Mouse (Mus musculus) left cerebral cortex, postnatal 36 days (tissue): Measurements from ENCODE around the gene Tom1l2. TPM values are rescaled to one million over a fixed set of nuclear protein-coding genes. Genes with fewer than 3 reads are reported as not detected.

ENCODE experiments used
- DNase-seq, 2 experiments: peaks; one replicate each; pipeline ENCODE4 v3.0.0; 2021 to 2022; ENCODE audit warnings: low spot score in 2 of 2, mixed read lengths in 1 of 2
- intact Hi-C: fragments of 180-260 bp; cut with DNase I; formaldehyde crosslinking; loops from one replicate; pipeline ENCODE4 v1.15.1; 2025
- microRNA-seq: library from miRNA; unstranded; fragments of <30 nt; microRNA quantifications from one replicate; pipeline ENCODE4 v1.2.0, GENCODE M21; 2022
- total RNA-seq, 2 experiments: library from RNA; stranded (reverse); gene quantifications; 2 replicates each; pipeline ENCODE4 v1.2.3; 2021

The Tom1l2 gene
- total RNA-seq, 2 experiments from 2014 or later: 216 to 221 TPM

- DNase-seq: no peak
- intact Hi-C loops: no loop called here
Measured at GRCm38 (mm10) chr11:60193556-60193955, 159.1 kb downstream of the Tom1l2 start.

DNA sequence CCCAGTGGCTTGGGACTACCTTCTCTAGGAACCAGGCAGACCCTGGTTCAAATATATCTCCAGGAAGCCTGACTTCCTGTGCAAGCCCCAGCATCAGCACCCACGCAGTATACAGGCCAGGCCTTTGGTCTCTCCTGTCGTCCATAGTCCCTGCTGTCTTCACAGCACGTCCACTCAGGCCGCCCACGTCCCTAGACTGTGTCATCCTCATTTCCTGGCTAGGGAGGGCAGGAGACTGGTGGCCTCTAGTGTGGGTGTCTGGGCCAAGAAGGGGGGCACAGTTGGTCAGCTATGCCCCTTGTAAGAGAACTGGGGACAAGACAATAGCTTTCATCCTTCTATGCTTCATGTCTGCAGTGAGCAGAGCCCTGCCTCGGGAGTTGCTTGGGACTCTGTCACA, 160.2 kb downstream of the Tom1l2 start:
- DNase-seq: no peak
- intact Hi-C loops: no loop called here

DNA sequence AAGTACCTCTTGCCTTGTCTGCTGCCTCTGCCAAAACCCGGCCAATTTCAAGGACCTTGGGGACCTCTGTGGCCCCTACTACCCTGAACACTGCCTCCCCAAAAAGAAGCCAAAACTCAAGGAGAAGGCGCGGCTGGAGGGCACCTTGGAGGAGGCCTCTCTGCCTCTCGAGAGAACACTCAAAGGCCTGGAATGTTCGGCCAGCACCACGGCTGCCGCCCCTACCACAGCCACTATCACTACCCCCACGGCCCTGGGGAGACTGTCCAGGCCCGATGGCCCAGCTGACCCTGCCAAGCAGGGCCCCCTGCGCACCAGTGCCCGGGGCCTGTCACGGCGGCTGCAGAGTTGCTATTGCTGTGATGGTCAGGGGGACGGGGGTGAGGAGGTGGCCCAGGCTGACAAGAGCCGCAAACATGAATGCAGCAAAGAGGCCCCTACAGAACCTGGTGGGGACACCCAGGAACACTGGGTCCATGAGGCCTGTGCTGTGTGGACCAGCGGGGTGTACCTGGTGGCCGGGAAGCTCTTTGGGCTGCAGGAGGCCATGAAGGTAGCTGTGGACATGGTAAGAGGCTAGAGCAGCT, 162.6 kb downstream of the Tom1l2 start:
- DNase-seq: no peak
- intact Hi-C loops: no loop called here

DNA sequence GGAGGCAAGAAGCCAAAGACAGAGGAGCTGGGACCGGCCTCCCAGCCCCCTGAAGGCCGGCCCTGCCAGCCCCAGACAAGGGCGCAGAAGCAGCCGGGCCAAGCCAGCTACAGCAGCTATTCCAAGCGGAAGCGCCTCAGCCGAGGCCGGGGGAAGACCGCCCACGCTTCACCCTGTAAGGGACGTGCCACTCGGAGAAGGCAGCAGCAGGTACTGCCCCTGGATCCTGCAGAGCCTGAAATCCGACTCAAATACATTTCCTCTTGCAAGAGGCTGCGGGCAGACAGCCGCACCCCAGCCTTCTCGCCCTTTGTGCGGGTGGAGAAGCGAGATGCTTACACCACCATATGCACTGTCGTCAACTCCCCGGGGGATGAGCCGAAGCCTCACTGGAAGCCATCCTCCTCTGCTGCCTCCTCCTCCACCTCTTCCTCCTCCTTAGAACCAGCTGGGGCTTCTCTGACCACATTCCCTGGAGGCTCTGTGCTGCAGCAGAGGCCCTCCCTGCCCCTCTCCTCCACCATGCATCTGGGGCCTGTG, 163.1 kb downstream of the Tom1l2 start:
- intact Hi-C loops: no loop called here
- DNase-seq: peak in 1 of 2 experiments; percentile 57

GRCm38 (mm10) chr11:60188275-60188853, 164.3 kb downstream of the Tom1l2 start:
- intact Hi-C loops: no loop called here
- no peak for DNase-seq

DNA sequence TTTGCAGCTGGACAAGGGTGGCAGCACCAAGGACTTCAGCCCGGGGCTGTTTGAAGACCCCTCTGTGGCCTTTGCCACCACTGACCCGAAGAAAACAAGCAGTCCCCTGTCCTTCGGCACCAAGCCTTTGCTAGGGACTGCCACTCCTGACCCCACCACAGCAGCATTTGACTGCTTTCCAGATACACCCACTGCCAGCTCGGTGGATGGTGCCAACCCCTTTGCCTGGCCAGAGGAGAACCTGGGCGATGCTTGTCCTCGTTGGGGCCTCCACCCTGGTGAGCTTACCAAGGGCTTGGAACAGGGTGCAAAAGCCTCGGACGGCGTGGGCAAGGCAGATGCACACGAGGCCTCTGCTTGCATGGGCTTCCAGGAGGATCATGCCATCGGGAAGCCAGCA, 165.6 kb downstream of the Tom1l2 start:
- no peak for DNase-seq
- intact Hi-C loops: no loop called here

GRCm38 (mm10) chr11:60185396-60186231, 167.1 kb downstream of the Tom1l2 start:
- intact Hi-C loops: no loop called here
- DNase-seq: peak in 1 of 2 experiments; percentile 35

GRCm38 (mm10) chr11:60184346-60185325, 168.1 kb downstream of the Tom1l2 start:
- DNase-seq: peak; percentile 65 to 68
- intact Hi-C loops: no loop called here

- intact Hi-C loops: no loop called here
- no peak for DNase-seq
Measured at GRCm38 (mm10) chr11:60182741-60183140, 170.0 kb downstream of the Tom1l2 start.

GRCm38 (mm10) chr11:60182116-60182670, 170.5 kb downstream of the Tom1l2 start:
- DNase-seq: no peak
- intact Hi-C loops: no loop called here

DNA sequence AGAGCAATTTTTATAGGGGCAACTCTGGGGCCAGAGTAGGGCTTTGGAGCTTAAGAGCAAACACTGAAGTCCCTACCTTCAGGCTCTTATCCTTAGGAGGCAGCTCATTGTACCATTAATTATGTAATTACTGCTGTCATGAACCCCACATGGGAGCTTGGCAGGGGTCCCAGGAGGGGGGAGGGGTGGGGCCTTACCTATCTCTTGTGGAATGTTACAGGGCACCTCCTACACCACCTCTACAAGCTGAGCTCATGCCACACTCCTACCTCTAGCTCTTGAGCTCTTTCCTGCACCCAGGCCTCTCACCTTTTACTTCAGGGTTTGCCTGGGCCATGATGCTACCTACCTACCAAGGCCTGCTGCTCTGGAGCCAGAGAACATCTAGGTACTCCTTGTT, 174.2 kb downstream of the Tom1l2 start:
- intact Hi-C loops: no loop called here
- no peak for DNase-seq

- no peak for DNase-seq
- intact Hi-C loops: no loop called here
Measured at GRCm38 (mm10) chr11:60178005-60178404, 174.7 kb downstream of the Tom1l2 start.

GRCm38 (mm10) chr11:60176975-60177657, 175.6 kb downstream of the Tom1l2 start:
- peak; percentile 69 for DNase-seq
- intact Hi-C loops: loop anchor here (1.0 kb wide), 1 partner anchor 72 kb away; the partner anchor contains the start of gene Rai1

Small RNAs within 50 kb of the gene (microRNA-seq; reads per million reads assigned to microRNA genes)
- not detected for gene Gm27711
- 0.76 reads per million for gene Mir6921
- gene Mir6922: not detected

Other genes starting within 250 kb of the Tom1l2 start
- gene Rai1, start 247.9 kb downstream of the Tom1l2 start, total RNA-seq: 10 to 100 TPM; 57.3 to 73.4 TPM
- 10 to 100 TPM; 48.2 to 63.2 TPM for gene Srebf1, start 130.3 kb downstream of the Tom1l2 start, total RNA-seq
- gene Drc3, start 424 bp upstream of the Tom1l2 start, total RNA-seq: 10 to 100 TPM in 1 of 2 experiments, 1 to 10 TPM in 1; 9.6 to 12.3 TPM
- 10 to 100 TPM; 52.1 to 54.8 TPM for gene Gid4, start 64.2 kb upstream of the Tom1l2 start, total RNA-seq
- 10 to 100 TPM; 29.9 to 31.5 TPM for gene Atpaf2, start 65.6 kb upstream of the Tom1l2 start, total RNA-seq
- gene Drg2, start 101.7 kb upstream of the Tom1l2 start, total RNA-seq: 10 to 100 TPM; 74.9 to 77.6 TPM
- gene Myo15, start 116.4 kb upstream of the Tom1l2 start, total RNA-seq: under 1 TPM; 0.11 to 0.12 TPM
- gene Alkbh5, start 183.5 kb upstream of the Tom1l2 start, total RNA-seq: 10 to 100 TPM; 54.6 to 55.8 TPM